Mouse (Mus musculus) liver, embryonic 16.5 days (tissue): ENCODE measurements around the gene Ptp4a2. TPM values are rescaled to one million over a fixed set of nuclear protein-coding genes. Genes with fewer than 3 reads are reported as not detected.
"Not testable (repeated sequence)": the region's sequence is repeated elsewhere in the genome, so short reads cannot be mapped to it uniquely, and the experiment has no call there.

Experiments
- ATAC-seq: fragments of 200-750 bp; cut with Nextera tagmentation; 2 replicates; pipeline ENCODE4 v1.8.0; 2017; ENCODE audit warnings: low read depth, mild to moderate bottlenecking, moderate number of reproducible peaks, moderate library complexity
- H3K27ac ChIP-seq: fragments of 300-500 bp; sonication (generic); 2 replicates; pipeline ENCODE4 v1.5.1; 2014; ENCODE audit warnings: mild to moderate bottlenecking, low read length
- H3K27me3 ChIP-seq: fragments of 300-500 bp; sonication (generic); 2 replicates; pipeline ENCODE4 v1.6.1; 2014; ENCODE audit warnings: low read depth, low read length, mixed read lengths; ENCODE audit not compliant: control insufficient read depth, insufficient read depth
- H3K36me3 ChIP-seq: fragments of 300-500 bp; sonication (generic); 2 replicates; pipeline ENCODE4 v1.6.1; 2014; ENCODE audit warnings: mild to moderate bottlenecking; ENCODE audit not compliant: control insufficient read depth, insufficient read depth
- H3K4me1 ChIP-seq: fragments of 300-500 bp; sonication (generic); 2 replicates; pipeline ENCODE4 v1.6.1; 2014; ENCODE audit warnings: low read depth, low read length, mixed read lengths; ENCODE audit not compliant: control insufficient read depth
- H3K4me2 ChIP-seq: fragments of 300-500 bp; sonication (generic); 2 replicates; pipeline ENCODE4 v1.6.1; 2014; ENCODE audit warnings: low read depth, low read length, mixed read lengths
- H3K4me3 ChIP-seq: fragments of 300-500 bp; sonication (generic); 2 replicates; pipeline ENCODE4 v1.5.1; 2014; ENCODE audit warnings: low read depth, mild to moderate bottlenecking, low read length
- H3K9ac ChIP-seq: fragments of 300-500 bp; sonication (generic); 2 replicates; pipeline ENCODE4 v1.6.1; 2014; ENCODE audit warnings: low read depth, low read length
- H3K9me3 ChIP-seq: fragments of 300-500 bp; sonication (generic); replicated peaks from 2 replicates; pipeline ENCODE4 v1.6.1; 2016; ENCODE audit warnings: low read length; ENCODE audit not compliant: control insufficient read depth
- WGBS: fragments of 180-500 bp; shearing (Covaris S2); extraction: QIAGEN DNeasy Blood & Tissue Kit; methylation state at CpG from one replicate; pipeline ENCODE4 v1.1.7; 2014; ENCODE audit not compliant: insufficient replicate concordance; 5-methylcytosine and 5-hydroxymethylcytosine counted together
- polyA plus RNA-seq: library from polyadenylated mRNA; unstranded; fragments of >200 nt; fragmentation: Nextera tagmentation; extraction: Ambion mirVana; gene quantifications from 2 replicates; pipeline ENCODE4 v1.2.1, GENCODE M21; 2015

The Ptp4a2 gene
- polyA plus RNA-seq, 1 experiment from 2014 or later: 143 TPM

DNA sequence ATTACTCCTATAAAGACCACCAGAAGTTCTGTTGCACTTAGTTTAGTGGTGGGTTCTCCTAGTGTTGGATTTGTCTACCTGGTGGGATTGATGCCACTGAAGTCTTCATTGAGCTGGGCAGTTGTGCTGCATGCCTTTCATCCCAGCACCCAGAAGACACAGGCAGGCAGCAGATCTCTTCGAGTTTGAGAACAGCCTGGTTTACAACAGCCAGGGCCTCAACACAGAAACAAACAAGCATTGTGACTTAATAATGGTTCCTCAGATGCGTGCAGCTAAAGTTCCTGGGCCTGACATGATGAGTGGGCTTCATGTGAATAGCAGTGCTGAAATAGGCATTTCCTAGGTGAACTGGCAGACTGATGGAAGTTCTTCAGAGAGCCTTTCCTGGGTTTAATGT lies 42.0 kb downstream of the Ptp4a2 start:
- Histone ChIP-seq H3K9ac (no peak overlapping the region), H3K27me3 (no peaks in the 10 kb centered on the region), H3K27ac (no peak overlapping the region), H3K4me3 (no peak overlapping the region), H3K4me2 (no peak overlapping the region), H3K4me1 (peaks cover 18% of the 10 kb centered on the region), H3K9me3 (no peaks in the 10 kb centered on the region), H3K36me3 (peaks cover 10% of the 10 kb centered on the region)
- WGBS: 64% methylated on average over 2 of the region's 2 CpGs
- no peak for ATAC-seq

DNA sequence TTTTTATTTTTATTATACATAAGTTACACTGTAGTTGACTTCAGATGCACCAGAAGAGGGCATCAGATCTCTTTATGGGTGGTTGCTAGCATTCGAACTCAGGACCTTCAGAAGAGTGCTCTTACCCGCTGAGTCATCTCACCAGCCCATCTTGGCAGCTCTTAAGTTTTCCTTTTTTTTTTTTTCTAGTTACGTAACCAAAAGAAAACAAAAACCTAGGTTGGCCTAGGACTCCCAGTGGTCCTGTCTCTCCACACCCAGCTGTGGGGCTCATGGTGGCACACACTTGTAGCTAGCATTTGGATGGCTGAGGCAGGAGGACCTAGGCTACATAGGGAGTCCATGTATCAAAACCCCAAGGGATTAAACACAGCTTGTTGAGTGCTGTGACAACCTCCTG lies 43.0 kb downstream of the Ptp4a2 start:
- WGBS: 79% methylated on average over 3 of the region's 3 CpGs
- no peaks in the 10 kb centered on the region for H3K9me3 ChIP-seq
- no peak overlapping the region for H3K9ac ChIP-seq
- no peak overlapping the region for H3K27ac ChIP-seq
- H3K4me3 ChIP-seq: no peak overlapping the region
- no peak overlapping the region for H3K4me2 ChIP-seq
- peaks cover 18% of the 10 kb centered on the region for H3K4me1 ChIP-seq
- no peak for ATAC-seq
- H3K27me3 ChIP-seq: no peaks in the 10 kb centered on the region
- H3K36me3 ChIP-seq: peaks cover 4% of the 10 kb centered on the region; the same call in 1 of the 2 replicates

GRCm38 (mm10) chr4:129854615-129855014 lies 43.6 kb downstream of the Ptp4a2 start:
- no peak overlapping the region for H3K4me3 ChIP-seq
- no peaks in the 10 kb centered on the region for H3K27me3 ChIP-seq
- no peak for ATAC-seq
- peaks cover 18% of the 10 kb centered on the region for H3K4me1 ChIP-seq
- peaks cover 2% of the 10 kb centered on the region; the same call in 1 of the 2 replicates for H3K36me3 ChIP-seq
- no peak overlapping the region for H3K4me2 ChIP-seq
- no peak overlapping the region for H3K9ac ChIP-seq
- H3K9me3 ChIP-seq: no peaks in the 10 kb centered on the region
- no peak overlapping the region for H3K27ac ChIP-seq
- WGBS: 77% methylated on average over 3 of the region's 3 CpGs

GRCm38 (mm10) chr4:129855051-129855970 lies 44.3 kb downstream of the Ptp4a2 start:
- no peaks in the 10 kb centered on the region; the same call in 1 of the 2 replicates for H3K36me3 ChIP-seq
- H3K4me3 ChIP-seq: no peak overlapping the region
- WGBS: 37% methylated on average over 16 of the region's 16 CpGs
- no peak overlapping the region; the same call in 1 of the 2 replicates for H3K27ac ChIP-seq
- no peak overlapping the region for H3K9ac ChIP-seq
- H3K4me1 ChIP-seq: peaks cover 18% of the 10 kb centered on the region
- no peaks in the 10 kb centered on the region for H3K9me3 ChIP-seq
- H3K4me2 ChIP-seq: peak overlapping the region; percentile 31
- no peaks in the 10 kb centered on the region for H3K27me3 ChIP-seq
- peak; percentile 77 for ATAC-seq

- Histone ChIP-seq H3K4me2 (no peak overlapping the region), H3K27me3 (no peaks in the 10 kb centered on the region), H3K9me3 (no peaks in the 10 kb centered on the region), H3K36me3 (no peaks in the 10 kb centered on the region), H3K27ac (no peak overlapping the region), H3K9ac (no peak overlapping the region), H3K4me1 (peaks cover 2% of the 10 kb centered on the region), H3K4me3 (no peak overlapping the region)
- ATAC-seq: no peak
- 80% methylated on average over 9 of the region's 9 CpGs for WGBS
These were observed 49.4 kb downstream of the Ptp4a2 start for GRCm38 (mm10) chr4:129860456-129860855.

DNA sequence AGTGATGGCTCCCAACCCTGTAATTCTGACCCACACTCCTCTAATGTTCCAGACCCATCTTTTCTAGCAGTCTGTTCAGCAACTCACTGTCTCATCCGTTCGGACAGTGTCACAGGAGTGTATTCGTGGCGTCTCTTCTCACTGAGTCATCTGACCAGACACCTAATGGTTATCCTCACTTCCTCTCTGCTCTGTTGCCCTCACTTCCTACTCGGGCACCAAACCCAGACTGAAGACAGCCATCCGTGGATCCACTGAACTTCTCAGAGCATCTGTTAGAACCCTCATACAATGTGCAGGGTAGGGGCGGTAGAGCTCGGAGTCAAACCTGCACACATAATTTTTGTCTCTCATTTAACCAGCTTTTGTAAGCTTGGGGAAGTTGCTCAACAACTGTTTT lies 50.4 kb downstream of the Ptp4a2 start:
- Histone ChIP-seq H3K9me3 (no peaks in the 10 kb centered on the region), H3K4me3 (no peak overlapping the region), H3K36me3 (no peaks in the 10 kb centered on the region), H3K9ac (no peak overlapping the region), H3K27ac (no peak overlapping the region), H3K4me2 (no peak overlapping the region), H3K27me3 (no peaks in the 10 kb centered on the region), H3K4me1 (no peaks in the 10 kb centered on the region)
- ATAC-seq: no peak
- WGBS: 33% methylated on average over 8 of the region's 8 CpGs

DNA sequence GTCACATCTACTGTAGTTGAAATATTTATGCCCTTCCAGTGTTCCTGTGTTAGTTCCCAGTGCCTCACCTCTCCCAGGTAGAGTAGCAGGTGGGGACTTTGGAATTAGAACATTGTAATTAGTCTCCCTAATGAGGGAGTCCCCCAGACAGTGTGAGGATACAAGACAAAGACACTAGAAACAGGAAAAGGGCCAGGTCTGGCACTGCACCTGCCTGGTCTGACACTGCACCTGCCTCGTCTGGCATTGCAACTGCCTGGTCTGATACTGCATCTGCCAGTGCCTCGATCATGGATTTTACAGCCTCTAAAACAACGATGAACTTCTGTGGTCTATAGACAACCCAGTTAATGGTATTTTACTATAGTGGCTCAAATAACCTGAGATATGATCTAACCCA lies 51.3 kb downstream of the Ptp4a2 start:
- Histone ChIP-seq H3K9ac (no peak overlapping the region), H3K4me1 (no peaks in the 10 kb centered on the region), H3K4me3 (no peak overlapping the region), H3K36me3 (no peaks in the 10 kb centered on the region), H3K4me2 (no peak overlapping the region), H3K9me3 (no peaks in the 10 kb centered on the region), H3K27ac (no peak overlapping the region), H3K27me3 (no peaks in the 10 kb centered on the region)
- no peak for ATAC-seq
- 66% methylated on average over 3 of the region's 3 CpGs for WGBS

GRCm38 (mm10) chr4:129866171-129866570 lies 55.2 kb downstream of the Ptp4a2 start:
- H3K27ac ChIP-seq, H3K27me3 ChIP-seq, H3K36me3 ChIP-seq, H3K9ac ChIP-seq, H3K4me2 ChIP-seq, ATAC-seq, H3K4me3 ChIP-seq, H3K4me1 ChIP-seq, H3K9me3 ChIP-seq: not testable (repeated sequence)
- WGBS: 87% methylated on average over 5 of the region's 5 CpGs

DNA sequence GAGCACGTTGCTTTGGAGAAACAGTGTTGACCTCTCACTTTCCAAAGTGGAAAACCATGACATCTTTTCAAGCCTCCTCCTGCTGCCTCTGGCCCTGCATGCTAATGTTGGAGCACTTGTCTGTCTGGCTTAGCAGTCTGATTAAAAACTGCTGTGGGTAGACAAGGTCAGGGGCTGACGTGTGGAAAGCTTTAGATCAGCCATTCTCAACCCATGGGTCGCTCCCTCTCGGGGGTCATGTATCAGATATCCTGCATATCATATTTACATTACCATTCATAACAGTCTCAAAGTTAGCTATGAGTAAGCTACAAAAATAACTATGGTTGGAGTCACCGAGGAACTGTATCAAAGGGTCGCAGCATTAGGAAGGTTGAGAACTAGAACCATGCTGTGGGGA lies 57.2 kb downstream of the Ptp4a2 start:
- Histone ChIP-seq H3K36me3 (no peaks in the 10 kb centered on the region), H3K9me3 (no peaks in the 10 kb centered on the region), H3K4me3 (no peak overlapping the region), H3K4me1 (no peaks in the 10 kb centered on the region), H3K9ac (no peak overlapping the region), H3K27ac (no peak overlapping the region), H3K27me3 (no peaks in the 10 kb centered on the region), H3K4me2 (no peak overlapping the region)
- no peak for ATAC-seq
- 45% methylated on average over 6 of the region's 6 CpGs for WGBS
